Mouse (Mus musculus): ENCODE data around the gene Odf4. TPM values are rescaled to one million over a fixed set of nuclear protein-coding genes. Genes with fewer than 3 reads are reported as not detected.

The Odf4 gene
- polyA plus RNA-seq, 1 experiment from 2014 or later = 1.3 TPM

- H3K4me1 ChIP-seq = peaks cover 20% of the 10 kb centered on the region
- no peaks in the 10 kb centered on the region for H3K9me3 ChIP-seq (replicated peaks)
- 0 out of 2 replicates have a peak, but pooled peaks cover 4% of the 10 kb centered on the region for H3K27me3 ChIP-seq (replicated peaks)
- ATAC-seq (ENCODE audit: low FRiP score) = peak; percentile 90
- WGBS = under 1% methylated on average over 52 of the region's 52 CpGs
- peaks cover 34% of the 10 kb centered on the region for H3K36me3 ChIP-seq
- H3K27ac ChIP-seq (replicated peaks) = peak within 1 kb of the TSS; percentile 94
- peak within 1 kb of the TSS; percentile 96 for H3K9ac ChIP-seq (replicated peaks)
- H3K4me3 ChIP-seq (replicated peaks) = peak within 1 kb of the TSS; percentile 93
- peak within 1 kb of the TSS; percentile 80 for H3K4me2 ChIP-seq
These were observed 25.4 kb downstream of the Odf4 start, which contains the start of gene Rpl26 for GRCm38 (mm10) chr11:68901351-68902046. TSS of gene Rpl26 (plus strand) at chr11:68901583.

DNA sequence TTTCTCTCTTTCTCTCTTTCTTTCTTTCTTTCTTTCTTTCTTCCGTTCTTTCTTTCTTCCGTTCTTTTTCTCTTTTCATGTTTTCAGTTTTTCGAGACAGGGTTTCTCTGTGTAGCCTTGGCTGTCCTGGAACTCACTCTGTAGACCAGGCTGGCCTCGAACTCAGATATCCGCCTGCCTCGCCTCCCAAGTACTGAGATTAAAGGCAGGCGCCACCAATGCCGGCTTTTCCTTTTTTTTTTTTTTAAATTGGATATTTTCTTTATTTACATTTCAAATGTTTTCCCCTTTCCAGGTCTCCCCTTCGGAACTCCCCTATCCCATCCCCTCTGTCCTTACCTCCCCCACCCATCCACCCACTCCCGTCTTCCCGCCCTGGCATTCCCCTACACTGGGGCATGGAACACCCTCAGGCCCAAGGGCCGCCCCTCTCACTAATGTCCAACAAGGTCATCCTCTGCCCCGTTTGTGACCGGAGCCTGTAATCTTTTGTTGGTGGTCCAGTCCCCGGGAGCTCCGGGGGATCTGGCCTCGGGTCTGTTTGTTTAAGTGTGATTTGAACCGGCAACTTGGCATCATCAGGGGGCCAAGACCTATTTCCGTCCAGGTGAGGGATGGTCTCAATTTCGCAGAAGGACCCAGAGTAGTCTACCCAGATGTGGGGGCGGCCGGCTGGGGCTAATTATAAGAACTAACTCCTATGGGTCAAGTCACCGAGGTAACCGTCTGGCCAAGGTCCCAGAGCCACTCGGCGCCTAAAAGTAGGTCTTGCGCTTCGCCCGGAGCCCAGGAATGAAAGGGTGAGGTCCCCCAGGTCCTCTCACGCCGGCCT lies 26.1 kb downstream of the Odf4 start:
- Histone ChIP-seq H3K9ac (replicated peaks) (peak overlapping the region; percentile 51), H3K4me3 (replicated peaks) (peak overlapping the region; percentile 93), H3K4me1 (peaks cover 20% of the 10 kb centered on the region), H3K4me2 (peak overlapping the region; percentile 80), H3K27me3 (replicated peaks) (0 out of 2 replicates have a peak, but pooled peaks cover 4% of the 10 kb centered on the region), H3K36me3 (peaks cover 26% of the 10 kb centered on the region), H3K27ac (replicated peaks) (no peak overlapping the region), H3K9me3 (replicated peaks) (no peaks in the 10 kb centered on the region)
- 29% methylated on average over 31 of the region's 31 CpGs for WGBS
- ATAC-seq (ENCODE audit: low FRiP score) = peak; percentile 45

DNA sequence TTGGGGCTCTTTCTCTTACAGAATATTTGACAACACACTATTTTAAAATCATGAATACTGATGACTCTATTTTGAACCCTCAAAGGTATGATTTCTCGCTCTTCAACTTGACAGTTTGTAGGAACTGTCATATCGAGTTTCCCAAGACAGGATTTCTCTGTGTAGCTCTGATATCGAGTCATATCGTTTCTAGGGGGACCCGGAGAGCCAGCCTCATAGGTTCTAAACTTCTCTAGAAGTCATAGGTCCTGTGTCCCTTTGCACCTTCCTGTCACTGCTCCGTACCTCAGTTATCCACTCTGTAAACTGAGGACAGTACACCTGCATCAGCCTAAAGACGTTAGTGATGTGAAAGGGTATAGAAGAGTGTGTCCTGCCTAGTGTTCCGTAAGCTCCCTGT lies 27.1 kb downstream of the Odf4 start:
- H3K36me3 ChIP-seq = peaks cover 17% of the 10 kb centered on the region
- no peaks in the 10 kb centered on the region for H3K9me3 ChIP-seq (replicated peaks)
- H3K9ac ChIP-seq (replicated peaks) = no peak overlapping the region
- H3K4me2 ChIP-seq = no peak overlapping the region
- H3K27me3 ChIP-seq (replicated peaks) = 0 out of 2 replicates have a peak, but pooled peaks cover 4% of the 10 kb centered on the region
- H3K27ac ChIP-seq (replicated peaks) = no peak overlapping the region
- peaks cover 17% of the 10 kb centered on the region for H3K4me1 ChIP-seq
- H3K4me3 ChIP-seq (replicated peaks) = no peak overlapping the region
- WGBS = 93% methylated on average over 8 of the region's 8 CpGs
- ATAC-seq (ENCODE audit: low FRiP score) = no peak

DNA sequence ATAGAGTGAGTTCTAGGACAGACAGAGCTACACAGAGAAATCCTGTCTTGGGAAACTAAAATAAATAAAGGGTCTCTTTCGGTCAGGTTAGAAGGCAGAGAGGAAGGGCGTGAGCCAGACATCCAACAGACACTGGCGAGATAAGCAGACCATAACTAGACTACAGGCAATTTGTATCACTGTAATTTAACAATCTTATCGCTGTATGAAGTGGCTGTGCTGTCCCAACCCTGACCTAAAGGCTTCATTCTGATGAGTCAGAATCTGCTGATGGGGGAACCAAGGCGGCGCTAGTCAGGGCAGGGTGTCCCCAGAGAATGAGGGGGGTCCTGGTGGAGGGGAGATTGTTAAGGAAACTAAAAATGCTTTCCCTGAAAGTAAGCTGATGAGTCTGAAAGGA lies 28.1 kb downstream of the Odf4 start:
- H3K27me3 ChIP-seq (replicated peaks) = 0 out of 2 replicates have a peak, but pooled peaks cover 4% of the 10 kb centered on the region
- ATAC-seq (ENCODE audit: low FRiP score) = no peak
- H3K4me1 ChIP-seq = peaks cover 17% of the 10 kb centered on the region
- no peak overlapping the region for H3K9ac ChIP-seq (replicated peaks)
- H3K27ac ChIP-seq (replicated peaks) = no peak overlapping the region
- WGBS = 94% methylated on average over 6 of the region's 6 CpGs
- no peak overlapping the region for H3K4me3 ChIP-seq (replicated peaks)
- H3K4me2 ChIP-seq = no peak overlapping the region
- H3K36me3 ChIP-seq = peaks cover 8% of the 10 kb centered on the region
- H3K9me3 ChIP-seq (replicated peaks) = no peaks in the 10 kb centered on the region

GRCm38 (mm10) chr11:68897838-68898237 lies 29.0 kb downstream of the Odf4 start:
- no peak overlapping the region for H3K4me2 ChIP-seq
- 0 out of 2 replicates have a peak, but pooled peaks cover 4% of the 10 kb centered on the region for H3K27me3 ChIP-seq (replicated peaks)
- H3K27ac ChIP-seq (replicated peaks) = no peak overlapping the region
- ATAC-seq (ENCODE audit: low FRiP score) = no peak
- no peak overlapping the region for H3K9ac ChIP-seq (replicated peaks)
- WGBS = 75% methylated on average over 6 of the region's 6 CpGs
- H3K4me3 ChIP-seq (replicated peaks) = no peak overlapping the region
- H3K9me3 ChIP-seq (replicated peaks) = no peaks in the 10 kb centered on the region
- peaks cover 12% of the 10 kb centered on the region for H3K4me1 ChIP-seq
- H3K36me3 ChIP-seq = no peaks in the 10 kb centered on the region

- Histone ChIP-seq H3K4me2 (no peak overlapping the region), H3K9me3 (replicated peaks) (no peaks in the 10 kb centered on the region), H3K9ac (replicated peaks) (no peak overlapping the region), H3K4me3 (replicated peaks) (no peak overlapping the region), H3K4me1 (peaks cover 5% of the 10 kb centered on the region), H3K27ac (replicated peaks) (no peak overlapping the region), H3K27me3 (replicated peaks) (0 out of 2 replicates have a peak, but pooled peaks cover 4% of the 10 kb centered on the region), H3K36me3 (no peaks in the 10 kb centered on the region)
- WGBS = 49% methylated on average over 4 of the region's 4 CpGs
- no peak for ATAC-seq (ENCODE audit: low FRiP score)
These were observed 29.8 kb downstream of the Odf4 start for GRCm38 (mm10) chr11:68897120-68897519.

DNA sequence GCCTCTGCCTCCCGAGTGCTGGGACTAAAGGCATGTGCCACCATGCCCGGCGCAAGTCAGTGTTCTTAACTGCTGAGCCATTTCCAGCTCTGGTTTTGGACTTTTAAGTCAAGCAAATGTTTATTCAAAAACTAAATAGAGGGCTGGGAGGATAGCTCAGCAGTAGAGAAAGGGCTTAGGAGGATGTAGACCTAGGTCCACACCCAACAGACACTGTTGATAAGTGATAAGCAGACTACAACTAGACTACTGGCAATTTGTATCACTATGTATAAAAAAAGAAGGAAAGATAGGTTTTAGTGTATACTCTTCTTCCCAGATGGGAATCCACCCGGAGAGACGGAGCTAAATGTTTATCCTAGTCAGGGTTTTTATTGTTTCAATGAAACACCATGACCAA lies 30.6 kb downstream of the Odf4 start:
- Histone ChIP-seq H3K9me3 (replicated peaks) (no peaks in the 10 kb centered on the region), H3K27ac (replicated peaks) (no peak overlapping the region), H3K27me3 (replicated peaks) (0 out of 2 replicates have a peak, but pooled peaks cover 4% of the 10 kb centered on the region), H3K4me3 (replicated peaks) (no peak overlapping the region), H3K9ac (replicated peaks) (no peak overlapping the region), H3K4me2 (no peak overlapping the region), H3K36me3 (no peaks in the 10 kb centered on the region), H3K4me1 (peaks cover 5% of the 10 kb centered on the region)
- no peak for ATAC-seq (ENCODE audit: low FRiP score)
- 96% methylated on average over 5 of the region's 5 CpGs for WGBS

DNA sequence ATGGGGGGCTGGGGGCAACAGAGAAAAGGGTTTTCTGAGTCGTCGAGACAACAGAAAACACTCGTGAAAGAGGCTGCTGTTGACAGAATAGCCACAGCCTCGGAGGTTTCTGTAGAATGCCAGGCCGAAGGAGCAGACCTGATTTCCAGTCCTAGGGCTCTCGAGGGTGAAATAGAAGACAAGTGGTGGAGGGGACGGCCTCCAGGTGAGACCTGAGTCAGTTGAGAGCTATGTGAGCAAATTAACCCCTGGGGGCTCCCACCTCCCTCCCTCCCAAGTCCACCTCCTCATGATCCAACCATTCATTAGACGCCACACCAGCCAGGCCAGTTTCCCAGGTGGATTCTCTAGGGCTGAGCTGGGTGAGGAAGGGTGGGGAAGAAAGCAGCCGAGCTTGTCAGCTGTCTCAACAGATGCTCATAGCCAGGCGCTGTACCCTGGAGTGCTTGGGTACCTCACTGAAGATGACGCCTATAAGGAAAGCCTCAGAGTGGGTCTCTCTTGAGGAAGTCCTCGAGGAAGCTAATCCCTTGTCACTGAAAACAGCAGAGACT lies 32.9 kb downstream of the Odf4 start:
- Histone ChIP-seq H3K4me3 (replicated peaks) (no peak overlapping the region), H3K4me1 (no peaks in the 10 kb centered on the region), H3K27me3 (replicated peaks) (0 out of 2 replicates have a peak, but pooled peaks cover 2% of the 10 kb centered on the region), H3K9me3 (replicated peaks) (no peaks in the 10 kb centered on the region), H3K27ac (replicated peaks) (no peak overlapping the region), H3K36me3 (no peaks in the 10 kb centered on the region), H3K9ac (replicated peaks) (no peak overlapping the region), H3K4me2 (no peak overlapping the region)
- 73% methylated on average over 12 of the region's 12 CpGs for WGBS
- ATAC-seq (ENCODE audit: low FRiP score) = no peak

DNA sequence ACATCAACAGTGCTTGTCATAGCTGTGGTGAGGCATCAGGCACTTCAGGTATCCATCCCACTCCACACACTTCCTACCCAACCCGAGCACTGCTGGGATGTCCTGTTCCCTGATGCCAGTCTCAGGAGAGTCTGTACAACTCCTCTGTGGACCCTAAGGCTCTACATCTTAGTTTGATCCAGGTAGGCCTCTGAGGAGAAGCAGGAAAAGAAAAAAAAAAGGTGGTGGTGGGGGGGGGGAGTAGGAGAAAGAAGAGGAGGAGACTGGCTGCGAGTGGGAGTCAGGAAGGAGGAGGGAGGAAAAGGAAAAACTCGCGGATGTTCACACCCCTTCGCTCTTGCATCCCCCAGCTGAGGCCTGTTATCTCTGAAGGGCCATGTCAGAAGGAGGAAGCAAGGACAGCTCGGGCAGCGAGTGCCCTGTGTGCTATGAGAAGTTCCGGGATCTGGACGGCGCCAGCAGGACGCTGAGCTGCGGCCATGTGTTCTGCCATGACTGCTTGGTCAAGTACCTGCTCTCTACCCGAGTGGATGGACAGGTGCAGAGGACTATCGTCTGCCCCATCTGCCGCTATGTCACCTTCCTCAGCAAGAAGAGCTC lies 34.5 kb downstream of the Odf4 start:
- Histone ChIP-seq H3K27me3 (replicated peaks) (no peaks in the 10 kb centered on the region), H3K36me3 (no peaks in the 10 kb centered on the region), H3K4me3 (replicated peaks) (no peak overlapping the region), H3K4me2 (no peak overlapping the region), H3K9me3 (replicated peaks) (no peaks in the 10 kb centered on the region), H3K4me1 (no peaks in the 10 kb centered on the region), H3K27ac (replicated peaks) (no peak overlapping the region), H3K9ac (replicated peaks) (no peak overlapping the region)
- ATAC-seq (ENCODE audit: low FRiP score) = no peak
- 79% methylated on average over 15 of the region's 15 CpGs for WGBS

DNA sequence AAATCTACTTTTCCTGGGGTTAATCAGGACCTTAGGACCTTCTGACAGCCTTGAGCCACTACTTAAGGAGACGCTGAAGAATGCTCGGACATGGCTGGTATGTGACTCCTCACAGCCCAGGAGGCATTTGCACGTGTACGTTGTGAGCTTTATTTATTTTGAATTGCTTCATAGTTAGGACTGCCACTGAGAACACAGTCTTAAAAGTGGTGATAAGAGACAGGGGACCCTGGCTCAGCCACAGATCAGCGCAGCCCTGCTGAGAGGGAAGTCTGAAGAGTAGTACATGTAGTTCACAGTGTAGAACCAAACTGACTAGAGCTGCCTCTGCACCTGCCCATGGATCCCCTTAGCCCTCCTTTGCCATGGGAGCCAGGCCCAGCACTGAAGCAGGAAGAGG lies 35.1 kb downstream of the Odf4 start:
- no peaks in the 10 kb centered on the region for H3K4me1 ChIP-seq
- no peak for ATAC-seq (ENCODE audit: low FRiP score)
- WGBS = 82% methylated on average over 5 of the region's 5 CpGs

GRCm38 (mm10) chr11:68890625-68891024 lies 36.3 kb downstream of the Odf4 start:
- Histone ChIP-seq H3K4me1 (no peaks in the 10 kb centered on the region), H3K27ac (replicated peaks) (no peak overlapping the region), H3K4me2 (no peak overlapping the region), H3K9me3 (replicated peaks) (no peaks in the 10 kb centered on the region), H3K9ac (replicated peaks) (no peak overlapping the region), H3K4me3 (replicated peaks) (no peak overlapping the region), H3K27me3 (replicated peaks) (no peaks in the 10 kb centered on the region), H3K36me3 (no peaks in the 10 kb centered on the region)
- no peak for ATAC-seq (ENCODE audit: low FRiP score)
- WGBS = 60% methylated on average over 2 of the region's 2 CpGs

More for the DNA sequence above, 35.1 kb downstream of the Odf4 start:
- H3K27ac ChIP-seq (replicated peaks) = no peak overlapping the region
- no peaks in the 10 kb centered on the region for H3K27me3 ChIP-seq (replicated peaks)
- H3K9me3 ChIP-seq (replicated peaks) = no peaks in the 10 kb centered on the region
- H3K4me2 ChIP-seq = no peak overlapping the region
- H3K36me3 ChIP-seq = no peaks in the 10 kb centered on the region
- H3K9ac ChIP-seq (replicated peaks) = no peak overlapping the region
- H3K4me3 ChIP-seq (replicated peaks) = no peak overlapping the region

Measured in neural tube, embryonic 15.5 days (tissue).